Mouse (Mus musculus) layer of hippocampus, postnatal 36 days (tissue): ENCODE measurements around the gene Galnt6. TPM values are rescaled to one million over a fixed set of nuclear protein-coding genes. Genes with fewer than 3 reads are reported as not detected.

Experiments used
- DNase-seq, 2 experiments: peaks; one replicate each; pipeline ENCODE4 v3.0.0; 2022
- total RNA-seq, 2 experiments: library from RNA; stranded (reverse); gene quantifications; 2 replicates each; pipeline ENCODE4 v1.2.3; 2021

The Galnt6 gene
- total RNA-seq, 2 experiments from 2014 or later = 5.5 to 6.0 TPM

DNA sequence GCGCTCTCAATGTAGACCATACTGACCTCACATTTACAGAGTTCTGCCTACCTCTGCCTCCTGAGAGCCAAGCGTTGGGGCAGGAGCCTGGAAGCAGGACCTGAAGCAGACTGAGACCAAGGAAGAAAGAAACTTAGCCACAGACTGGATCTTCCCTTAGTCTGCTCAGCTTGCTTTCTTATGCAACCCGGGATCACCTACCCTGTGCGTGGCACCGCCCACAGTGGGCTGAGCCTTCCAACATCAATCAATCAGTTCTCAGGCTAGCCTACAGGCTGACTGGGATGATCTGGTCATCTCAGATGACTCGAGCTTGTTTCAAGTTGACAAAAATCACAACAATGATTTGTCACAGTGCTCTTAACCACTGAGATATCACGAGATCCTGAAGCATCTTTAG, 24.9 kb upstream of the Galnt6 start:
- DNase-seq = no peak

DNA sequence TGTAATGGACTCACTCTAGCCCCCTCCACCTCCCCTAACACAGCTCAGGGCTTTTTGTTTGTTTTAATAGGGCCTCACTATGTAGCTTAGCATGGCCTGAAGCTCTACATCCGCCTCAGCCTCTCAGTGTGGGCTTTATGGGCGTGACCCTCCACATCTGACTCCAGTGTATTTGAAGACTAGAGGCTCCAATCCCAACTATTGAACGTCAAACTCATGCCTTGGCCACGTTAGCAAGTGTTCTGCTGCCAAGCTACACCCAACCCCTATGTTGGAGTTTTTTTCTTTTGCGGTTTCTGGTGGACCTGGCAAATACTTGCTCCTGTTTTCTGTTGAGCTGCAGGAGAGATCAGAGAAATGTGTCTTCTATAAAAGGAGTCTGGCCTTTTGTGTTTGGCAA, 23.9 kb upstream of the Galnt6 start:
- no peak for DNase-seq

DNA sequence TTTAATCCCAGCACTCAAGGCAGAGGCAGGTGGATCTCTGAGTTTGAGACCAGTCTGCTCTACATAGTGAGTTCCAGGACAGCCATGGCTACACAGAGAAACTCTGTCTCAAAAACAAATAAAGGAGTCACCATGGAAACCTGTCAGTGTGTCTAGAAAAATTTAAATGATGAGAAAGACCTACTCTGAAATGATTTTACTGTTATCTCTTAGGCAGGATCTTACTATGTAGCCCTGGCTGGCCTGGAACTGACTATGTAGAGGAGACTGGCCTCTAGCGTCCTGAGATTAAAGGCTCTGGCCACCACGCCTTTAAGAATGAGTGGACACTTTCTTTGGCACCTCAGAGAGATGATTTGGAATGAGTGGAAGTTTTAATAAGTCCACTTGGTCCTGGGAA, 23.3 kb upstream of the Galnt6 start:
- no peak for DNase-seq

DNA sequence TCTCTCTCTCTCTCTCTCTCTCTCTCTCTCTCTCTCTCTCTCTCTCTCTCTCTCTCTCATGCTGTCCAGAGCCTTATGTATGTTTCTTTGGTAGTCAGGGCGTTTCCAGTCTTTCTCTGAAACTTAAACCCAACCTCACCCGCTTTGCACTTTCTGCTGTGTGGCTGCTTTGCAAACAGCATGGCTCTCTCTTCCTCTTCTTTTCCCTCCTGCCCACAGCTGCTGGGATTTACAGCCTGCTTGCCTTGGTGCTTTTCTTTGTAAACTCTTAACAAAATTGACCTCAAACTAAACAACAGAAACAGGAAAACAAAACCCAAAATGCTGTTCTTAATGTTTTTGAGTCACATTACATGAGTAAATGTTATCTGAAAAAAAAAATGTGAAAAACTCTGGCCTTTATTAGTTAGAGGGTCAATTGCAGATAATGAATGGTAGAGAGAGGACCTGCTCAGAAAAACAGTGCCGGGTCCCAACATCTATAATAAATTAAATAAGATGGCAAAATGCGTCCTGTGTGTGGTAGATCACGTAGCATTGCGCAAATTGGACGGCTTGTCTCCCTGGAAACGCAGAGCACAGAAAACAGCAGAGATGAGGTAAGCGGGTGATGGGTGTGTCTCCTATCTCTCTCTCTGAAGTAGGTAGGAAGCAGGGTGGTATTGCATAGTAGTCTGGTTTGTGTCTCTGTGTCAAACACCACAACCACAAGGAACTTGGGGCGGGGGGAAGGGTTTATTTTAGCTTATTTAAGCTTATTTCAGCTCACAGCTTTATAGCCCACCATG, 20.8 kb upstream of the Galnt6 start:
- DNase-seq = no peak

DNA sequence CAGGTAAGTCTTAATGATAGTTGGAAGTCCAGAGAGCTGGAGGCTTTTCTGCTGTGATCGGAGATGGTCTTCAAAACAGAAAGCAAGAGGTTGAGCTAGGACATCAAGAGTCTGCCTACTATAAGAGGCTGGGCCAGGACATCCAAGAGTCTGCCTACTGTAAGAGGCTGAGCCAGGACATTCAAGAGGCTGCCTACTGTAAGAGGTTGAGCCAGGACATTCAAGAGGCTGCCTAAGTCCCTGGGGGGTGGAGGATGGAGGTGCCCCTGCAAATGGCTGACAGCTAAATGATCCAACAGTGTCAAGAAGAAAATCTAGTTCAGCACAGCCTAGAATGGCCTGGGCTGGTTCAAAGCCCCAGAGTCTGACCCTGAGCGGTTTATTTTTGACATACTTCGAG, 19.4 kb upstream of the Galnt6 start:
- no peak for DNase-seq

DNA sequence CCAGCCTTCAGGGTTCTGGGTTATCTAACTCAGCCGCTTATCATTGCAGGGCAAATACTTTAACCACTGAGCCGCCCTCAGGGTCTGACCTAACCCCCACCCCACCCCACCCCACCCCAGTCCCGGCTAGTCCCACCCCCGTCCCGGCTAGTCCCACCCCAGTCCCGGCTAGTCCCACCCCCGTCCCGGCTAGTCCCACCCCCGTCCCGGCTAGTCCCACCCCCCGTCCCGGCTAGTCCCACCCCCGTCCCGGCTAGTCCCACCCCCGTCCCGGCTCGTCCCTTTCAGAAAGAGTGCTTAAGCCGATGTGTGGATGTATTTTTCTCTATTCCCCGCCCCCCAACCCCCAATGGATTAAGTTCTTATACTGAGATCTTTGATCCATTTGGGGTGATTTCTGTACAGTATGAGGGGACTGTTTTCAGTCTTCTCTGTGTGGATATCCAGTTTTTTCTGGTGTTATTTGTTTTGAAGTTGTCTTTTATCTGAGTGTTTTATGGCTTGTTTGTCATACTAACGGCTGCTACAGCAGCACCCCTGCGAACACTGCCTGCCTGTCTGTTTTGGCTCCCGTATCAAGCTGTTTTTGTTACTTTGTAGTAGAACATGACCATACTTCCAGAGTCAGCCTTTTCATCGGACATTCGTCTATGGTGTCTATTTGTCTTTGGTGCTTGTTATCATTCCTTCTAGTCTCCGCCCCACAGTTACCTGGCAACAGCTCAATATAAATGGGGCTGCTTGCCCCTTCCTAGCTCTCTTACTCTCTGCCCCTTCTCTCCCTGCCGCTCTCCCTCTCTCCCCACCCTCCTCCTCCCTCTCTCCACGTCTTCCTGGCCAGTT, 18.2 kb upstream of the Galnt6 start:
- no peak for DNase-seq

DNA sequence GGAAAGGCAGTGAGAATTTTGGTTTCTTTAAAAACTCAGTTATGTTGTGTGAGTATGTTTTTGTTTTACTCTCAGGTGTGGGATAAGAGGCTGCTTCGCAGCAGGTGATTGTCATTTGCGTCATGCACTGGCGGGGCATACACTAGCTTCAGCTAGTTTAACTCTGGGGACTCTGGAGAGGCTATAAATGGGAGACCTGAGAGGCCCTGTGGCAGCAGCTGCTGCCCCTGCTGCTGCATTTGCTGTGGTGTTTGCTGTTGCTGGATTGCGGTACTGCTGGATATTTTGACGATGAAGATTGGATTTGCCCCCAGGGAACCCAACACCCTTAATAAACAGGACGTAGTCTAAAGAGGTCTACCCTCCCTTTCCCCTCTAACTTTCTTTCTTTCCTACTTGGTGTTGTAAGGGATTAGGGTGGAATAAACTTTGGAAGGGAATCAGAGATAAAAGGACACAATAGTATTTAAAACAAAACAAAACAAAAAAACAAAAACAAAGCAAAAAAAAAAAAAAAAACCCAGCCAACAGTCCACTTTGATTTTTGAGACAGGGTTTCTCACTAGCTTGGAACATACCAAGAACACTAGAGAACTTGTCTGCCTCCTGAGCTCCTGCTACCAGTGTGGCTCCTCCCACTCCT, 17.4 kb upstream of the Galnt6 start:
- no peak for DNase-seq

DNA sequence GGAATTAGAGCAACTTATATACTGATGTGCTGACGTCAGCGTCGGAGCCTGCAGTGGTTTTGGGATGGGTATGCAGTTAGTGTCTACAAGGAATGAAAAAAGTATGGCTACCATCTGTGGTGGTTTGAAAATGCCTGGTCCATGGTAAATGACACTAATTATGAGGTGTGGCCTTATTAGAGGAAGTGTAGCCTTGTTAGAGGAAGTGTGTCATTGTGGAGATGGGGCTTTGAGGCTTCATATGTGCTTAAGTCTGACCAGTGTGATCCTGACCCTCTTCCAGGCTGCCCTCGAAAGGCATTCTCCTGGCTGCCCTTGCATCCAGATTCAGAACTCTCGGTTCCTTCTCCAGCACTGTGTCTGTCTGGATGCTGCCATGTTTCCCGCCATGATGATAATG, 14.1 kb upstream of the Galnt6 start:
- no peak for DNase-seq

DNA sequence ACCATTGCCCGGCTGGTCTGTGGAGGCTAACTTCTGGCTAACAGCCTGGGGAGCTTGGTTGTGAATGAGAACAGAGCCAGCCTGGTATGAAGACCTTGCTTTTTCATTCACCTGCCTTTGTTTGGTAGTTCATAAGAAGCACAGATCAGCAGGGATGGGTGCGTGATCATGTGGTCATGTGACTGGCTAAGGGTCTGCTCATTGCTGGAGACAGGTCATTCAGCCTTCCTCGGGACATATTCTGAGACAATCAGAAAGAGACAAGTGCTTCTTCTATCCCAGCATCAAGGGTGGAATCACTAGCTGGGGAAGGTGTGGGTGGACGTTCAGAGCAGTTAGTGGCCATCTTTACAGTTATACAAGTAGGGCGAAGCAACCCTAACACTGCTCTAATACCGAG, 10.3 kb upstream of the Galnt6 start:
- DNase-seq = no peak

DNA sequence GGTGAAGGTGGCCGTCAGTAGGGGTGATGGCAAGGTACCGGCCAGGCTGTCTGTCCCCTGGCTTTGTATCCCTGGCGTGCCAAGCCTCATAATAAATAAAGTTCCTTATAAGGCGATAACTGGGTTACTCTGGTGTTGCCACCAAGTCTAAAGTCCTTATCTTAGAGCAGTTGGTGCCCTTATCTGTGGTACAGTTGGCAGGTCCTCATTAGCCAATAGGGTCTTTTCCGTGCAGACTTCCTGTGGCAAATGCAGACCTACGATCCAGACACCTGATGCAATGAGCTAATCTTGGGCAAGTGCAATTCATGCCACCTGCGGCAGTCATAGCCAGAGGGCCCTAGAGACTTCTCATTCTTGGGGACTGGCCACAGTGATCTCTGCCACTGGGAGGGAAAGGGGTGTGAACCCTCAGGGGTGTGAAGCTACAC, 9.2 kb upstream of the Galnt6 start:
- DNase-seq = no peak

DNA sequence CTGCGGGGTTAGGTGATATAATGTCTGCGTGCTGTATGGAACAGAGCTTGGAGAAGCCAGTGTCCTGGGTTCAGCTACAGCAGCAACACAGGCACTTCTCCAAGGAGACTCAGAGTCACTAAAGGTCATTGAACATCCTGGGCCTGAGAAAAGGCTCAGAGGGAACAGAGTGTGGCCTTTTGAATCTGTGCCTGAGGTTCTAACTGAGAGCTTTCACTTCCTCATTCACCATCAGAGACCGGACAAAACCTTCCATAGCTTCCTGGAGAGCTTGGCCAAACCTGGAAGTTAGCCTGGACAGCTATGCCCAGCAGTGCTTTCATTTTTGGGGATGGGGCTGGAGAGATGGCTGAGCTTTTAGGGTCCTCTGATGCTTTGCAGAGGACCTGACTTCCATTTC, 8.5 kb upstream of the Galnt6 start:
- DNase-seq = no peak

DNA sequence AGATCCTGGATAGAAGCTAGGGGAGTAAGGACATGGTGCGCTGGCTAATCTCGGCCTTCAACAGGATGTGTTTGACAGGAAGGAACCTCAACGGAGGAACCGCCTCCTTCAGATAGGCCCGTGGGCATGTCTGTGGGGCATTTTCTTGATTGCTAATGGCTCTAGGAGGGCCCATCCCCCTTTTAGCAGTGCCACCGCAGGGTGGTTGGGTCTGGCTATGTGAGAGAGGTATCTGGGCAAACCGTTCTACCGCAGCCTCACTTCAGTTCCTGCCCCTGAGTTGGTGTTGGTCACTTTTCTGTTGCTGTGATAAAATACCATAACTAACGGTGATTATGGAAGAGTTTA, 6.8 kb upstream of the Galnt6 start:
- no peak for DNase-seq

DNA sequence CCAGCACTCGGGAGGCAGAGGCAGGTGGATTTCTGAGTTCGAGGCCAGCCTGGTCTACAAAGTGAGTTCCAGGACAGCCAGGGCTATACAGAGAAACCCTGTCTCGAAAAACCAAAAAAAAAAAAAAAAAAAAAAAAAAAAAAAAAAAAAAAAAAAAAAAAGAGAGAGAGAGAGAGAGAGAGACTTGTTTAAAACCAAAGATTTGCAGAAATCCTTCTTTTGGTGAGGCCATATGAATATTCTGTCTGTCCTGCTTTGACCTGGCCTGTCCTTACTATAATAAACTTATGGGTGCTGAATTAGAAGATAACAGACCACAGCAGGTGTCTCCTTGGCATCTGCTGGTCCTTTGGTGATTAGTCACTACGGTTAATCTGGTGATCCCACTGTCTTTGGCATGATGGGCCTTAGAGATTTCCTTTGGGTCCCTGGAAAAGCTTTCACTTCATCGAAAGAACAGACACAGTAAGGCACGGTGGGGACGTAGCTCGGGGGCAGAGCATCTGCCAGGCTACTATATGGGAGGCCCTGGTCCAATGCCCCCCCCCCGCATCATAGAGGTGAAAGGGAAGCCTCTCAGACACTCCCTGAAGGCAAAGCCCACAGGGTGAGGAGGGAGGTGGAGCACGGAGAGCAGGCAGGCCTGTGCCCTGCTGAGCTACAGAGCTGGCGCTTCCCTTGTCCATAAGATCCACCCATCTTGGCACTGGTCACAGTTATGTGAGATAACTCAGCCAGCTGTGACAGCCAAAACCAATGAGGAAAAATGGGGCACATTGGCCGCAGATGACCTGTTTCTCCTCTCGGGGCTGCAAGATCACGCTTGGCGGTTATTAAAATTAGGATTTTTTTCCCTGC, 6.1 kb upstream of the Galnt6 start:
- DNase-seq = no peak

DNA sequence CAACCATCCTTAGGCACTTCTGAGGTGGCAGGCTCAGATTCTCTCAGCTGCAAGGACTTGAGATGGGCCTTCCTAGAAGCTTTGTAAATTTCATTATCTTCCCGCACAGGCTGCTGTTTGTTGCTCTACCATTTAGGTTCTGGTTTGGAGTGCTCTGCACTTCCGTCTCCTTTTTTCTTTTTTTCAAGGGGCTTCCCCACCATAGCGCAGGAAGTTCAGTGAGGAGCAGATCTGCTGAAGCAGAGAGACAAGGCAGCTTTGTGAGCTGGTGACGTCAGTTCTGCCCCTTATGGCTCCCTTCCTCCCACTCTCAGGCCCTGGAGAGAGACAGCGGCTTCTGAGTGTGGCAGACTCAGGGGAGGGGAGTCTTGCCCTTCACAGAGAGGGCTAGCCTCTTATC, 3.4 kb upstream of the Galnt6 start:
- DNase-seq = no peak

DNA sequence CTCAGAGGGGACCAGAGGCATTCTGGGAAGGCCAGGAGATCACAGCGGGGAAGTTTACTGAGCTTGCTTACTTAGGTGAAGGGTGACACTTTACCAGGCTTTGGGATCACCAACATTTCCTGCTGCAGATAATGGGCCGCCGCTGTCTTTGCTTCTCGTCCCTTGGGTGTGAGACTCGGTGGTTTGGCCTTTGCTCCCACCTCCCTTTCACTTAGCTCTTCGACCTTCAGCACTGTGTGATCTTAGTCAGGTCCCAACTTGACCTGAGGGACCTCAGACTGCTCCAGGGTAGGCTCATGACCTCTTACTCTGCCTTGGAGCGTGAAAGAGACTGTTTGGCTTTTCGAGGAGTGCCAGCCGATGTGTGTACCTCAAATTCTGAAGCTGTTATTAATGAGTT, 1.9 kb upstream of the Galnt6 start:
- no peak for DNase-seq

DNA sequence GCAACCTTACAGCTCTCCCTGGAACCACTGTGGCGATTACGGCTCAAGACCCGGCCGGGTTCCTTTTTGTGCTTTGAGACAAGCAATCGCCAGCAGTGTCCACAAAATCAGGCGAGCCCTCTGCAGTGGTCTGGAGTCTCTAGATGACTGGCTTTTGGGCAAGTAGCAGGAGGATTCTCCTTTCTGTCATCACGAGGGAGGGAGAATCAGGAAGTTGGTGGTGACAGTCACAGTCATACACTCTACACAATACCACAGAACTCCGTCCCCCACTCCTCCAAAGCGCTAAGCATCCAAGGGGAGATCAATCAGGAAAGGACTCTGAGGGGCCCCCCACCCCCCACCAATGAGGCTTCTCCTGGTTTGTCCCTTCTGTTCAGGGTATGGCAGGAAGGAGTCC, 590 bp downstream of the Galnt6 start:
- no peak for DNase-seq

DNA sequence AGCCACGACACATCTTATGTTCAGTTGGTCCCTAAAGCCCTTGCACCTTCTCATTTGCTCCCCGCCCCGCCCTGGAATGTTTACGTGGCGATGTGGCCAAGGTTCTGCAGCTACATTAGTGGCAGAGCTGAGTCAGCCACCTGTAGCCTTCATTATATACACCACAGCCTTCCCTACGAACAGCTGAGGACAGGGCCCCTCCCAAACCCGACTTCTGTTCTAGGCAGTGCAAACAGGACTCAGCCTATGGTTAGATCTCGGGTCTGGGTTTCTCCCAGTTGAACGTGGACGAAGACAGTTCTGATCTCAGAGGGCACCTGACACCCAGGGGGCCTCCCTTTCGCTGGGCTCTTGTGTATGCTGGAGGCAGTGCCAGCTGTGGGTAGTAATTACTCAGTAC, 1.3 kb downstream of the Galnt6 start:
- DNase-seq = no peak

DNA sequence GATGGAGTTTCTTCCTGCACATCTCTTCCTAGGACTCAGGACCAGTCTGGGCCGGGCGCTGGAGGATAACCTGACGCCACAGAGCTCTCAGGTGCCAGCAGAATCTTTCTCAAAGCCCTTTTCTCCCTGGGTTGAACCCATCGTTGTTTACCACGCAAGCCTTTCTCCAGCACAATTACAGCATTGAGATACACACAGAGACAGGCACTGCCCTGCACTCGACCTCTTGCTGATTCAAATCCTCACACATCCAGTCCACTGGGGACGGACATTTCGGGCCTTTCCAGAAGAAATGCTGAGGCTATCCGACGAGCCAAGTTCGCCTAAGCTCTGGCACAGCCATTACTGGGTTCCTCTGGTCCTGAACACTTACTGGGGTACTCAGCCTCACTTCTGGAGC, 2.5 kb downstream of the Galnt6 start:
- DNase-seq = no peak

DNA sequence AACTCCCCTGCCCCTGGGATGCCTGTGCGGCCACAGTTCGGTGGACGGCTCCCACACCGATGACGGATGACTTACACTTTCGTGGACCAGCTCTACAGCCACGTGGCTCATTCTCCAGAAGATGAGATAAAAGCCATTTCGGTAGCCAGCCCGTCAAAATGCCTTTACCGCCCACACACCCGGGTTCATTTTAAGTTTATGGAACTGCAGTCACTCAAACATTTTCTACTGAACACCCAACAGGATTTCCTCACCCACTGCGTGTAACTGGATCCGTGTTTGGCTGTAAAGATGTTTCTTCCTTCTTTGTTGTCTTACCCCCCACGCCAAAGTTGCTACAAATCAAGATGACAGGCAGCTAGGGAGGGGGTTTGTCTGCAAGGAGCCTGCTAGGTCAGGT, 5.7 kb downstream of the Galnt6 start:
- no peak for DNase-seq

DNA sequence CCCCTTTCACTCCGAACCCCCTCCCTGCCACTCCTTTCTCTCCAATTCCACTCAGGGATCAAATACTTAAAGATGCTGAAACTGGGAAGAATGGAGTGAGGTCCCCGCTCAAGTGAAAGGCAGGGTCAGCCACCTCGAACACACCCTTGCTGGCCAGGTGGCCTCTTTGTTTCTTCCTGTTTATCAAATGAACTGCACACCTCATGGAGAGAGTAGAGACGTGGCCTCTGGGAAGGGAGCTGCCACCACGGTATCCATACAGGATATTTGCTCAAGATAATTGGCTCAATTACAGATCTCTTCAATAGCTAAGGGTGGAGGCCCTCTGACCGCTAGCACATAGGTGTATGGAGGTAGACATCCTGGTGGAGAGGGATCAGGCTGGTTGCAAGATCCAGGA, 6.6 kb downstream of the Galnt6 start:
- DNase-seq = no peak

DNA sequence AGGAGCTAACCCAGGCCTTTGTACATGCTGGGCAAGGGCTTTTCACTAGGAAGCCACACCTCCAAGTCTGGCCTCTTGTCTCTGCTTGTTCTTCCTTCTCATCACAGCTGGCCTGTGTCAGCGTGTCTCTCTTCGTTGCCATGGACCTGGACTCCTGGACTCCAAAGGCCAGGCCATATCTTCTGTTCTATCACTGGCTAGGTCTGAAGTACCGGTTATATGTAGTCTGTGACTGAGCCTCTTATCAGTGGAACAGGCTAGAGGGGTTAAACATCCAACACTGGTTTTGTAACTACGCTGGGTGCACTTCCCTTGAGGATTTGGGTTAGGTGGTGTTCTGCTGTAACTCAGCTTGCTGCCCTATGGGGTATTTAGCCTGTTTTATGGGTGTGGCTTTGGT, 7.2 kb downstream of the Galnt6 start:
- no peak for DNase-seq

DNA sequence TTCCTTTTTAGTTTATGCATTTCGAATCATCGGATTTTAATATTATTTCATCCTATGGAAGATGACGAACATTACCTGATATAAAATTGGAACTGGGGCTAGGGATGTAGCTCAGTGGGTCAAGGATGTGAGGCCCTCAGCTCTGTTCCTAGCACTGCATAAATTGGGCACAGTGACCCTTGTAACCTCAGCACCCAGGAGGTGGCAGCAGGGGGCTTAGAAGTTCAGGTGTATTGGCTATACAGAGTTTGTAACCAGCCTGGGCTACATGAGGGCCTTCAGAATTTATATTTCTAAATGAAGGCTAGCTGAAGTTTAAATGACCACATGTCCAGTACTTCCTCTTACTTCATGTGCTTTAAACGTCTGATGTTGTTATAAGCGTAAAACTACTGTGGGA, 7.7 kb downstream of the Galnt6 start:
- no peak for DNase-seq

DNA sequence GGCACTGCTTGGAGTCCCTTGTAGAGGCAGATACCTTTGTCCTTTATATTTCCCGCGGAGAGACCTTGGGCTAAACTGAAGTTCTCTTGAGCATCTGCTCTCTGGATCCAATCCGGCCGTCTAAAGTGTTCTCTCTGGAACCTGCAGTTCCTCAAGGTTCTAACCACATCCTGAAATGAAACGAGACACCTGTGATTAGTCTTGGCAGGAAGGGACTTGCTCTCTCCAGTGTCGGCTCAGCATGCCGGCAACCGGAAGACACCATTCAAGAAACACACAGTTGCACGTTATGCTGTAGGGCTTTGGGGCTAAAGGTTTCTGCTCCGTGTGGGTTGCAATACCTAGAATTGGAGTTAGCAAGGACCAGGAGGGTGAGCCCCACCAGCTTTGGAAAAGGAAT, 9.1 kb downstream of the Galnt6 start:
- no peak for DNase-seq
